Mouse (Mus musculus): ENCODE measurements around the gene Mroh2a. TPM values are rescaled to one million over a fixed set of nuclear protein-coding genes. Genes with fewer than 3 reads are reported as not detected.

The Mroh2a gene
- polyA plus RNA-seq, 1 experiment from 2014 or later: 0.68 TPM

DNA sequence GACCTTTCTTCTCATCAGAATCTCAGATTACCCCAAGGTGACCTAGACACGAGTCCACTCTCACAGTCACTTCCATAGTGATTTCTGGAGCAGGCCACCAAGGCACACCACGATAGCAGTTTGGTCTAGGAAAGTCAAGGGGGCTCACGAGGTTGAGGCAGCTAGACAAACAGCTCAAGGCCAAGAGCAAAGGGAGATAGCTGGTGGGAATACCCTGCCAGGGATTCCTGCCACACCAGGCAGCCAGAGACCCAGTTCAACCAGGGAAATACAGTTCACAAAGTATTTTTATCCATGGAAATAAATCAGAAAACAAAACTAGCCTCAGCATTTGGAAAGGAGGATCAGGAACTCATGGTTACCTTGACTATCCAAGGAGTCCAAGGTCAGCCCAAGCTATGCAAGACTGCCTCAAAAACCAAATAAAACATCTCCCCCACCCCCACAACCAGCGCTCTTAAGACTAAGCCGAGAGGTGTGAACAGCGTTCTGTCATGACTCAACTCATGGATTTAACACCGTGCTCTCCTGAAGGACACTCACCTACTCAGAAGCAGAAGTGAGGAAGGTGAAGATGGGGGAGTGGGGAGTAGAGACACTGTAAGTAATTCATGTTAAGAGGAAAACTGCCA is 37.6 kb downstream of the Mroh2a start:
- ATAC-seq (ENCODE audit: low read depth): no peak
- H3K36me3 ChIP-seq: peaks cover 100% of the 10 kb centered on the region
- WGBS: 90% methylated on average over 7 of the region's 7 CpGs

DNA sequence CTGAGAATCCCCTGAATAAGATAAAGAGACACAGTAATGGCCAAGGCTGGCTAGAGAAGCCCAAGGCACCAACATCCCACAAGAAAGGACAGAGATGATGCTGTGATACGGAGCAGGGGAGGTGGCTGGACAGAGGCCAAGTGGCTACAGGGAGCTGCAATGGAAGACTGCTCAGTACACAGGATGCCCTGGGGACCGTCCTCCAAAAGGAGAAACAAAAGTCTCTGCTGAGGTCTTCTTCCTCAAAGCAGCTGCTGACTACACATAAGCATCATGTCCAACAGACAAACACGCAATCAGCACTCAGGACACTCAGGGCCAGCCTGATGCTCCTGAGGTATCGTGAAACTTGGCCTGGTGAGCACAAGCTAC is 38.1 kb downstream of the Mroh2a start:
- Histone ChIP-seq H3K27ac (replicated peaks) (no peak overlapping the region), H3K4me3 (no peak overlapping the region), H3K27me3 (no peaks in the 10 kb centered on the region), H3K9ac (no peak overlapping the region), H3K4me1 (replicated peaks) (peaks cover 17% of the 10 kb centered on the region), H3K9me3 (0 out of 2 replicates have a peak, but pooled peaks cover 5% of the 10 kb centered on the region), H3K36me3 (peaks cover 100% of the 10 kb centered on the region), H3K4me2 (no peak overlapping the region)
- WGBS: 80% methylated on average over 4 of the region's 4 CpGs
- ATAC-seq (ENCODE audit: low read depth): no peak

More for the DNA sequence above, 37.6 kb downstream of the Mroh2a start:
- Histone ChIP-seq H3K9me3 (0 out of 2 replicates have a peak, but pooled peaks cover 5% of the 10 kb centered on the region), H3K4me3 (no peak overlapping the region), H3K27me3 (no peaks in the 10 kb centered on the region), H3K27ac (replicated peaks) (no peak overlapping the region), H3K4me2 (no peak overlapping the region), H3K9ac (no peak overlapping the region), H3K4me1 (replicated peaks) (peaks cover 22% of the 10 kb centered on the region)

DNA sequence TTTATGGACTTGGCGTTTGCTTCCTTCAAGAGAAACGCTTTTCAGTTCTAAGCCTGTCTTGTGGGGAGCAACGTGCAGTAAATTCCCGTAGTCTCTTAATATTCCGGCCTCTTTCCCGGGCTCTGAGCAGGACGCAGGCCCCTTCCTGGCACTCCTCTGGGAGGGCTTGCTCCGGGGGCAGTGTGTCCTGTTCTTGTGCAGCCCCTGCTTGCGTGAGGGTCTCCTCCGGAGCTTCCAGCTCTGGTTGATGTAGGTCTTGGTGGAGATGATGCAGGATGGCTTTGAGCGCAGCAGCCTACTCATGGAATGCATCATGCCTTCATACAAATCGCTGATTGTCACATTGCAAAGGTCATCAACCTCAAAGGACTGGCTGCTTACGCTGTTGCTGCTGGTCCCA is 39.3 kb downstream of the Mroh2a start:
- Histone ChIP-seq H3K36me3 (peaks cover 90% of the 10 kb centered on the region), H3K27ac (replicated peaks) (no peak overlapping the region), H3K9ac (no peak overlapping the region), H3K4me3 (no peak overlapping the region), H3K4me1 (replicated peaks) (peaks cover 12% of the 10 kb centered on the region), H3K9me3 (0 out of 2 replicates have a peak, but pooled peaks cover 5% of the 10 kb centered on the region), H3K27me3 (no peaks in the 10 kb centered on the region), H3K4me2 (no peak overlapping the region)
- 88% methylated on average over 13 of the region's 13 CpGs for WGBS
- ATAC-seq (ENCODE audit: low read depth): no peak

DNA sequence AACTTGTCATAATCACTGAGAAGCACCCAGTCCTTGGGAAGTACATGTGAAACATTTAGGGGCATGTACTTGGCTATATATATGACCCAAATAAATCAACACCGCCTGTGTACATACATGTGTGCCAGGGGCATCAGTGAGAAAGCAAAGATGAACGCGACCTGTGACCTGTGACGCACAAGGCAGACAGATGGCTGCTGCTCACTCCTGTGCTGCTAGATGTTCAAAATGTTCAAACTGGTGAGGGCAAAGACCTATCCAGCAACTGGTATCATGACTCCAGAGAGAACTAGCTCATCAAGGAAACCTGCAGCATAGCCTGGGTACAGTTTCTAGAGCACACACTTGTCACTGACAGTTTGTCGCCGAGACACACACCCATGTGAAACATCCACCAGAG is 40.7 kb downstream of the Mroh2a start:
- peaks cover 3% of the 10 kb centered on the region for H3K4me1 ChIP-seq (replicated peaks)
- H3K36me3 ChIP-seq: peaks cover 87% of the 10 kb centered on the region
- WGBS: 92% methylated on average over 6 of the region's 6 CpGs
- no peaks in the 10 kb centered on the region for H3K27me3 ChIP-seq
- no peak overlapping the region for H3K27ac ChIP-seq (replicated peaks)
- no peak for ATAC-seq (ENCODE audit: low read depth)
- H3K4me3 ChIP-seq: no peak overlapping the region
- H3K9me3 ChIP-seq: 0 out of 2 replicates have a peak, but pooled peaks cover 5% of the 10 kb centered on the region
- no peak overlapping the region for H3K4me2 ChIP-seq
- H3K9ac ChIP-seq: no peak overlapping the region

DNA sequence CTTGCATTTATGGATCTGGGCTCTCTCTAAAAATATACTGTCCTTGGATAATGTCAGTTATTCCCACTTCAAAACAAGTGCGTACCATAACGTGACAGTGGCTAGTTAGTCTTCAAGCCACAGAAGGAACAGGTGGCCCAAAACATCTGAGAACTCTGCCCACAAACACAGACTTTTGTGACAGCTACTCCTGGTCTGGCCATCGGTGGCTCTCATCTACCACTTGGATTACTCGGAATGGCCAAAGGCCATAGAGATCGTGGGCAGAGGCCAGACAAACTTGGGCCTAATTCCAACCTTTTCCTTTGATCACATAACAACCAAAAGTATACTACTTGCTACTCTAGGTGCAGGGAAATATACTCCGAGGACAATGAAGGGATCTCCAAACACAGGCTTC is 41.3 kb downstream of the Mroh2a start:
- H3K4me1 ChIP-seq (replicated peaks): no peaks in the 10 kb centered on the region
- H3K27ac ChIP-seq (replicated peaks): no peak overlapping the region
- H3K9me3 ChIP-seq: 0 out of 2 replicates have a peak, but pooled peaks cover 5% of the 10 kb centered on the region
- H3K9ac ChIP-seq: no peak overlapping the region
- H3K27me3 ChIP-seq: no peaks in the 10 kb centered on the region
- H3K4me2 ChIP-seq: no peak overlapping the region
- H3K36me3 ChIP-seq: peaks cover 86% of the 10 kb centered on the region
- 89% methylated on average over 6 of the region's 6 CpGs for WGBS
- H3K4me3 ChIP-seq: no peak overlapping the region
- ATAC-seq (ENCODE audit: low read depth): no peak

DNA sequence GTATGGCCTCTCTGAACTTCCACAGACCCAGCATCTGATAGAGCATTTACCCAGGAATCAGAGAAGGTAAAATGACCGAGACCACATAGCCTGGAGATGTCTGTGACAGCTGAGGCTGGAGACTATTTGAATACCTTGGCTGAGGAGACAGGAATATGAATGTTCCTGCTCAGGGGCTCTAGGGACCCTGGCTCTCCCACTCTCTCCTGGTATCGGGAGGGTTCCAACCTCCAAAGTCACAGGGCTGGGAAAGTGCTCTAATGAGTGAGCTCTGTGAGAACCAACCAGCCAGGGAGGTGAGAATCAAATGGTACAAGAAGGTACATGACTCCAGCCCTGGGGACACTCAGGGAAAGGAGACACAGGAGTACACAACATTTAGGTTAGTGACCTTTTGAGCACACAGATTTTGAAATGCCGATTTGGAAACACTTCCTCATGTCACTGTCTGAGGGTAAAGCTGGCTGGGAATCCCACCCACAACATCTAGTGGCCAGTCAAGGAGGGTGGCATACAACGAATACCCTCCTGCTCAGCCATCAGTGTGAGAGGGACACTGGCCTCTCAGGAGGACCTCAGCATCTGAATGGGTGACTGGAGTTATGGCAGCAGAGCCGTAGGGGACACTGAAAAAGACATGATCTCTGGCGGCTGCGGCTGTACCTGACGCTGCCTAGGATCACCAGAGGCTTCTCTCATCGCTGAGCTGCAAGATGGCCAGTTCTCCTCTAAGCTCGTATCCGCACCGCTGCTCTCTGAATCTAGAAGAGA is 42.9 kb downstream of the Mroh2a start:
- peaks cover 3% of the 10 kb centered on the region; the same call in 1 of the 2 replicates for H3K4me1 ChIP-seq (replicated peaks)
- WGBS: 90% methylated on average over 12 of the region's 12 CpGs
- no peak for ATAC-seq (ENCODE audit: low read depth)

DNA sequence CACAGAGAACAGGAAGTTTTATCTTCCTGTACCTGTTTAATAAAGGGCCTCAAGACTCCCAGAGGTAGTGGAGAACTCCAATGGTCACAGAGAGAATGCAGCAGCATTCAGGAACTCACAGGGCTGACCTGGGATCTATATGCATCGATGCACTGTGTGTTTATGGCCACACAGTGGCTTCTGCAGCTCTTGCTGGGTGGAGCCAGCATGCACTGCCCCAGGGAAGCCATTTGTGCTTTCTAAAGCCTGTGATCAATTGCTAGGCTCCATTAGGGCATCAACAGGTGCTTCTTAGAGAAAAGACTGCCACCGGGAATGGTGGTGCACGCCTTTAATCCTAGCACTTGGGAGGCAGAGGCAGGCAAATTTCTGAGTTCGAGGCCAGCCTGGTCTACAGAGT is 46.1 kb downstream of the Mroh2a start:
- no peak for ATAC-seq (ENCODE audit: low read depth)
- no peak overlapping the region for H3K4me3 ChIP-seq
- no peak overlapping the region for H3K4me2 ChIP-seq
- no peaks in the 10 kb centered on the region for H3K9me3 ChIP-seq
- no peaks in the 10 kb centered on the region for H3K27me3 ChIP-seq
- H3K9ac ChIP-seq: no peak overlapping the region
- 62% methylated on average over 4 of the region's 4 CpGs for WGBS
- no peak overlapping the region for H3K27ac ChIP-seq (replicated peaks)
- peaks cover 65% of the 10 kb centered on the region for H3K36me3 ChIP-seq
- H3K4me1 ChIP-seq (replicated peaks): peaks cover 28% of the 10 kb centered on the region

More for the DNA sequence above, 42.9 kb downstream of the Mroh2a start:
- Histone ChIP-seq H3K4me3 (no peak overlapping the region), H3K9ac (no peak overlapping the region), H3K27me3 (no peaks in the 10 kb centered on the region), H3K36me3 (peaks cover 85% of the 10 kb centered on the region), H3K9me3 (0 out of 2 replicates have a peak, but pooled peaks cover 5% of the 10 kb centered on the region), H3K4me2 (no peak overlapping the region), H3K27ac (replicated peaks) (no peak overlapping the region)

DNA sequence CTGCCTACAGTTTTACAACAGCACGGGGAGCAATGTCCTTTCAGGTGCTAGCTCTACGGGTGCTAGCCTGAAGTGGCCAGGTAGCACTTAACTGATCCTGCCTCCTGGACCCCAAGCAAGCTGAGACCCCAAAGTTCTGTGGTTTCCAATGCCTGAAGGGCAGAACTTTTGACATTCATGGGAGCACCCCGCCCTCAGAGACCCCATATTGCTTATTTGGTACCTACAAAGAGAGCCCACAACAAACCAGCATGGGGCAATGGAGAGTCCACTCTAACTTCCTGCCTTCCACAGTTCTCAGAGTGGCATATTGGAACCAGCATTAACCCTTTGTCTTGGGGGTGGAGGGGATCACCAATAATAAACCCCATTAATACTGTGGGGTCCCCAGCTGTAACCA is 46.5 kb downstream of the Mroh2a start:
- Histone ChIP-seq H3K4me2 (no peak overlapping the region), H3K27ac (replicated peaks) (no peak overlapping the region), H3K4me1 (replicated peaks) (peaks cover 33% of the 10 kb centered on the region), H3K36me3 (peaks cover 60% of the 10 kb centered on the region), H3K27me3 (no peaks in the 10 kb centered on the region), H3K9me3 (no peaks in the 10 kb centered on the region), H3K4me3 (no peak overlapping the region), H3K9ac (no peak overlapping the region)
- WGBS: 94% methylated on average over 3 of the region's 3 CpGs
- no peak for ATAC-seq (ENCODE audit: low read depth)

DNA sequence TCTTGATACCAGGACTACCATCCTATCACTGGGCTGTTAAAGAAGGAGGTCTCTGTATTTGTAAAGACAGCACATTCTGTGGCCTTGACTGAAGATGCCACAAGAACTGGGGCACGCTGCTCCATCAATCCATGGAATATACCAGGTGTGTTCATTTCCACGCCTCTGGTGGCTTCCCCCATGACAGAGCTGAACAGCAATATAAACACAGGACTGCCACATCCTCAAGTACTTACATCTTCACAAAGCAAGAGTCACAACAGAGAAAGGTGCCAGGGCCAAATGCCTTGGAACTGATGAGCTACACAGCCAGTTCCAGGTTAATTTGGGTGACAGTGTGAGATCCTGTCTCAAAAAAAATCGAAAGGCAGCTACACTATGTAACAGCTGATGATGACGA is 47.0 kb downstream of the Mroh2a start:
- WGBS: 84% methylated on average over 4 of the region's 4 CpGs
- H3K4me3 ChIP-seq: no peak overlapping the region
- no peak for ATAC-seq (ENCODE audit: low read depth)
- H3K9me3 ChIP-seq: no peaks in the 10 kb centered on the region
- no peak overlapping the region for H3K27ac ChIP-seq (replicated peaks)
- H3K36me3 ChIP-seq: peaks cover 55% of the 10 kb centered on the region
- H3K4me2 ChIP-seq: no peak overlapping the region
- peaks cover 33% of the 10 kb centered on the region for H3K4me1 ChIP-seq (replicated peaks)
- H3K27me3 ChIP-seq: no peaks in the 10 kb centered on the region
- H3K9ac ChIP-seq: no peak overlapping the region

DNA sequence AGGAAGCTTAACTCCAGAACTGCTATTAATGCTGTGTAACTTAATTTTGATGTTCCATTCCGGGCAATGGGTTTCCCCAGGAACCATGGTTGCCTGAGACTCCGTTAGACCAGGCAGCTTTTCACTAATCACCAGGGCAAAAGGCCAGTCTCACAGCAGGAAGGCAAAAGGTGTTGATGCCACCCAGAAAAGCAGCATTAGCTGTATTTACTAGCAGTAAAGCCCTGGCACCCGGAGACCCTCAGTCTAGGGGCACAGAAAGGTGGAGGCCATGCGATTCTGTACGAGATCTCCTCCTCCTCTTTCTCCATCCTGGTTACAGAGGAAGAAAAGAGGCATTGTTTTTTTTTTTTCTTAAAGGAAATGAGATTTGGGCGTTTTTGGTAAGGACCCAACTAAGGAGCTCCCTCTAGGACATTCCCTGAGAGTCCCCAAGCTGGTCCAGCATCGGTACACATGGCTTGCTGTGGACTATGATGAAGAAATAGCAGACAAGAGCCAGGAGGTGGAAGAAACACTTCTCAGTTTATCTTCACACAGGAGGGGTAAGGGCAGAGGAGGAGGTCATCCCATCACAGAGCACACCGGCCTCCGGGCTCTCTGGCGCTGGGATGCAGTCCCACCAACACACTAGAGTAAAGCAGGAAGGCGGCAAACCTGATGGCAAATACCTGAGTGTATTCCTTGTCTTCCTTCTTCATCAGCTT is 47.7 kb downstream of the Mroh2a start:
- H3K9ac ChIP-seq: peak overlapping the region; percentile 0; the same call in 1 of the 2 replicates
- H3K4me3 ChIP-seq: no peak overlapping the region
- no peak for ATAC-seq (ENCODE audit: low read depth)
- 74% methylated on average over 11 of the region's 11 CpGs for WGBS
- peaks cover 48% of the 10 kb centered on the region for H3K36me3 ChIP-seq
- H3K27ac ChIP-seq (replicated peaks): no peak overlapping the region
- H3K4me2 ChIP-seq: no peak overlapping the region
- H3K27me3 ChIP-seq: no peaks in the 10 kb centered on the region
- no peaks in the 10 kb centered on the region for H3K9me3 ChIP-seq
- peaks cover 33% of the 10 kb centered on the region for H3K4me1 ChIP-seq (replicated peaks)

DNA sequence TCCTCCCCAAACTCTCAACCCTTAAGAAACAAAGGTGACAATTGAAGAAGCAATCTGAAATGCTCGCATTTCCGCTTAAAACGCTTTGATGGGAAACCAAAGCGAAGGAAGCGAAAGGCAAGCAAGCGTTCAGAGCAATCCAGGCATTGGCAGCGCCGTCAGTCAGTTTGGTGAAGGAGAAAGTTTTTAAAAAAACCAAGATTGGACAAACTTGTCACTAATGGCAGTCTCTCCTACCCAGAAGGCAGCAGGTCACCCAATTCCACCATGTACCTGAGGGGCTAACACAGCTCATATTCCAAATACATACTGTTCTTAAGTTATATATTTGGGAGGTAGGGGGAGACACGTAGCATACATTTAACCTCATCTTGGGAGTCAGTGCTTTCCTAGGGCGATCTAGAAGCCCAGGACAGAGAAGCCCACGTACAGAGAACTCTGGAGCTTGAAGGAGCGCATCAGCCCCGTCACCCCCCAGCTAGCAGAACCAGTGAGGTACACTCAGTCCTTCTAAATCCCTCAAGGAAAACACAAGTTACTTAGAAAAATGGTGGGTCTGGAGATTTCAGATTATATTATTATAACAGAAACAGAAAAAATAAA is 48.4 kb downstream of the Mroh2a start:
- H3K36me3 ChIP-seq: peaks cover 43% of the 10 kb centered on the region
- no peak overlapping the region for H3K4me3 ChIP-seq
- no peaks in the 10 kb centered on the region for H3K27me3 ChIP-seq
- H3K27ac ChIP-seq (replicated peaks): no peak overlapping the region
- peaks cover 33% of the 10 kb centered on the region for H3K4me1 ChIP-seq (replicated peaks)
- 72% methylated on average over 13 of the region's 13 CpGs for WGBS
- no peak overlapping the region; the same call in 1 of the 2 replicates for H3K4me2 ChIP-seq
- ATAC-seq (ENCODE audit: low read depth): no peak
- H3K9ac ChIP-seq: peak overlapping the region; percentile 70
- no peaks in the 10 kb centered on the region for H3K9me3 ChIP-seq

Data from neural tube, embryonic 13.5 days (tissue).